In genomic region chr10:20382807-20383419, GRCm38 (mm10) we compare ENCODE assay signal across 12 mouse cellular contexts. TPM values are rescaled to one million over a fixed set of nuclear protein-coding genes. Genes with fewer than 3 reads are reported as not detected.
DNase-seq lines count a peak whose midpoint lies in the region; ATAC-seq lines count a peak whose summit lies in the region.
"Had no signal": no experiment of that assay in that cellular context is flagged by ENCODE, and none has a peak within 500 bp of the region (broad histone marks: within the 10 kb centered on the region; RNA-seq: fewer than 3 reads in every experiment).

No protein-coding gene starts in this region.

- no peak overlapping the region for H3K4me2 ChIP-seq in hindbrain, embryonic 11.5 days (replicated peaks; ENCODE audit: low read depth, low read length)
- H3K4me2 ChIP-seq in forebrain, embryonic 15.5 days (replicated peaks), result no peak overlapping the region
- no peak overlapping the region for H3K4me2 ChIP-seq in midbrain, embryonic 14.5 days (ENCODE audit: low read length)
- H3K4me2 ChIP-seq: limb, embryonic 15.5 days had no signal

- no peak for ATAC-seq in hindbrain, embryonic 11.5 days (ENCODE audit: low FRiP score)
- ATAC-seq in forebrain, embryonic 15.5 days (replicated peaks), result peak; percentile 66
- peak; percentile 27; the same call in 1 of the 2 replicates for ATAC-seq in midbrain, embryonic 14.5 days (ENCODE audit: low FRiP score, low TSS enrichment)

- no peak overlapping the region for H3K9ac ChIP-seq in hindbrain, embryonic 11.5 days (ENCODE audit: low read depth, low read length)
- H3K9ac ChIP-seq in forebrain, embryonic 15.5 days (replicated peaks), result no peak overlapping the region
- H3K9ac ChIP-seq in midbrain, embryonic 14.5 days (replicated peaks; ENCODE audit: low read length), result no peak overlapping the region
- H3K9ac ChIP-seq: limb, embryonic 15.5 days had no signal

- H3K27ac ChIP-seq in hindbrain, embryonic 11.5 days (ENCODE audit: low read depth, low read length), result no peak overlapping the region
- H3K27ac ChIP-seq in hindbrain, embryonic 10.5 days, result no peak overlapping the region
- H3K27ac ChIP-seq in forebrain, embryonic 15.5 days (replicated peaks), result no peak overlapping the region
- H3K27ac ChIP-seq in midbrain, embryonic 14.5 days (replicated peaks; ENCODE audit: low read depth, low read length), result 0 out of 2 replicates have a peak overlapping the region, but pooled peaks have one; percentile 49
- H3K27ac ChIP-seq: limb, embryonic 15.5 days had no signal

- peak; percentile 13 for DNase-seq in hindbrain, embryonic 11.5 days (ENCODE audit: low spot score)
- DNase-seq in hindbrain, embryonic 10.5 days (ENCODE audit: low spot score), result no peak
- peak; percentile 43 for DNase-seq in brain, adult 2 months (ENCODE audit: low read depth, low spot score)
- DNase-seq in midbrain, embryonic 14.5 days, result peak; percentile 60
- no peak for DNase-seq in adrenal gland, adult (ENCODE audit: inconsistent age in 2 of 2, low spot score in 1 of 2)
- no peak for DNase-seq in heart, postnatal 10 days
- DNase-seq in kidney, adult 9 months, result no peak
- DNase-seq: heart, postnatal 14 days; kidney, adult 8-10 months; lung, postnatal 14 days had no signal

- 75% methylated on average over 6 of the region's 6 CpGs for whole genome bisulfite sequencing in hindbrain, embryonic 11.5 days
- 74% methylated on average over 6 of the region's 6 CpGs for WGBS in hindbrain, embryonic 10.5 days
- 73% methylated on average over 6 of the region's 6 CpGs for WGBS in forebrain, embryonic 15.5 days
- WGBS in midbrain, embryonic 14.5 days, result 70% methylated on average over 6 of the region's 6 CpGs

- H3K27me3 ChIP-seq in hindbrain, embryonic 11.5 days (ENCODE audit: control insufficient read depth, insufficient read depth, low read length), result no peaks in the 10 kb centered on the region
- no peaks in the 10 kb centered on the region for H3K27me3 ChIP-seq in hindbrain, embryonic 10.5 days (ENCODE audit: insufficient read depth, poor library complexity, severe bottlenecking)
- no peaks in the 10 kb centered on the region for H3K27me3 ChIP-seq in forebrain, embryonic 15.5 days
- H3K27me3 ChIP-seq in midbrain, embryonic 14.5 days (ENCODE audit: control insufficient read depth, insufficient read depth, low read length), result no peaks in the 10 kb centered on the region
- H3K27me3 ChIP-seq: limb, embryonic 15.5 days had no signal

- no peaks in the 10 kb centered on the region for H3K9me3 ChIP-seq in hindbrain, embryonic 11.5 days (ENCODE audit: control insufficient read depth, low read length)
- no peaks in the 10 kb centered on the region for H3K9me3 ChIP-seq in hindbrain, embryonic 10.5 days
- no peaks in the 10 kb centered on the region for H3K9me3 ChIP-seq in forebrain, embryonic 15.5 days
- H3K9me3 ChIP-seq in midbrain, embryonic 14.5 days (ENCODE audit: control insufficient read depth, low read length), result no peaks in the 10 kb centered on the region
- H3K9me3 ChIP-seq: limb, embryonic 15.5 days had no signal

- H3K4me3 ChIP-seq in hindbrain, embryonic 11.5 days (ENCODE audit: low read depth, low read length), result no peak overlapping the region
- no peak overlapping the region for H3K4me3 ChIP-seq in hindbrain, embryonic 10.5 days
- H3K4me3 ChIP-seq in forebrain, embryonic 15.5 days, result no peak overlapping the region
- no peak overlapping the region for H3K4me3 ChIP-seq in midbrain, embryonic 14.5 days (replicated peaks; ENCODE audit: low read depth, low read length)
- H3K4me3 ChIP-seq: limb, embryonic 15.5 days had no signal

- intact Hi-C loops in heart, postnatal 10 days (cut with DNase I), result no loop called here

- H3K4me1 ChIP-seq in hindbrain, embryonic 11.5 days (replicated peaks; ENCODE audit: control insufficient read depth, insufficient read depth, low read length), result no peaks in the 10 kb centered on the region
- peaks cover 9% of the 10 kb centered on the region for H3K4me1 ChIP-seq in hindbrain, embryonic 10.5 days (replicated peaks)
- H3K4me1 ChIP-seq in forebrain, embryonic 15.5 days, result peaks cover 27% of the 10 kb centered on the region
- 0 out of 2 replicates have a peak, but pooled peaks cover 11% of the 10 kb centered on the region for H3K4me1 ChIP-seq in midbrain, embryonic 14.5 days (ENCODE audit: control insufficient read depth, insufficient read depth, low read length)

- no peaks in the 10 kb centered on the region for H3K36me3 ChIP-seq in hindbrain, embryonic 11.5 days (ENCODE audit: control insufficient read depth, insufficient read depth, low read length)
- H3K36me3 ChIP-seq in hindbrain, embryonic 10.5 days, result no peaks in the 10 kb centered on the region
- H3K36me3 ChIP-seq in forebrain, embryonic 15.5 days, result no peaks in the 10 kb centered on the region
- H3K36me3 ChIP-seq in midbrain, embryonic 14.5 days (ENCODE audit: control insufficient read depth, insufficient read depth, low read length), result no peaks in the 10 kb centered on the region
- H3K36me3 ChIP-seq: limb, embryonic 15.5 days had no signal

RNA-seq across cellular contexts. Expression of gene Mtfr2, which starts 35.3 kb away (rescaled TPM):
- 2.3 and 3.7 TPM in 2 replicates for polyA plus RNA-seq in hindbrain, embryonic 11.5 days (2014; fragmentation: Nextera tagmentation; extraction: Ambion mirVana)
- 2.7 and 4.3 TPM in 2 replicates for polyA plus RNA-seq in hindbrain, embryonic 10.5 days (2016; fragmentation: Nextera tagmentation; extraction: Ambion mirVana)
- polyA plus RNA-seq in forebrain, embryonic 15.5 days (2015; fragmentation: Nextera tagmentation; extraction: Ambion mirVana), result 1.2 and 1.3 TPM in 2 replicates
- 0.47 and 0.68 TPM in 2 replicates for polyA plus RNA-seq in midbrain, embryonic 14.5 days (2014; fragmentation: Nextera tagmentation; extraction: Ambion mirVana)
- total RNA-seq in heart, postnatal 10 days (2021), result 1 to 10 TPM; 2.4 to 2.5 TPM

Comparison
In these comparisons a context has a peak if more than half of its experiments do, and no peak if none do; other contexts are left out.
1. DNase-seq: peak in hindbrain, embryonic 11.5 days (single experiment), brain, adult 2 months (single experiment) and midbrain, embryonic 14.5 days (single experiment); none in hindbrain, embryonic 10.5 days (single experiment), adrenal gland, adult (0 of 2), heart, postnatal 10 days (0 of 2) and kidney, adult 9 months (single experiment).